Mouse (Mus musculus) heart, postnatal 0 days (tissue): ENCODE measurements at regions not wholly inside any gene's neighbourhood (a gene's known extent, or its start where the extent isn't known, plus 50 kb on each side); places are given as distances from the start of the nearest gene placed in this dataset.

ENCODE experiments used
- CTCF ChIP-seq: IDR thresholded peaks from 2 replicates; pipeline ENCODE4 v1.5.1; 2016; ENCODE audit warnings: antibody characterized with exemption, control low read depth, low read depth
- EP300 ChIP-seq: IDR thresholded peaks from 2 replicates; pipeline ENCODE4 v1.6.1; 2016; ENCODE audit warnings: antibody characterized with exemption, low read depth

DNA sequence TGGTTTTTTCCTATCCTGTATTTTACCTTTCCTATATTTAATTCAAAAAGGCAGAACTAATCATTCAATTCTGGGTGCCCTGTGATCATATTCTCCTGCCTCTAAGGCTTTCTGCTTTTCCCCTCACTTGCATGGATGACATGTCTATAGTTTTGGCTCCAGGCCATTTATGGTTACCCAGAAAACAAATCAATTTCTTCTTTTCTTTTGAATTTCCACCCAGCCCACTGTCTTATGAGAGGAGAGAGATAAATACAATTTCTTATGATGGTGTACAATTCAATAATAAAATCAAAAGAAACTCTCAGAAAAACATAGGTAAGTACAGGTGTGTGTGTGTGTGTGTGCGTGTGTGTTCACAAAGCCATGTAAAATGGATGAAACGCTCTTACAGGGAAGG, 187.3 kb upstream of the Gm11146 start:
- TF ChIP-seq CTCF (no peak), EP300 (no peak)
